Mouse (Mus musculus): ENCODE results near the gene Lsm3.

Gene Lsm3

DNA sequence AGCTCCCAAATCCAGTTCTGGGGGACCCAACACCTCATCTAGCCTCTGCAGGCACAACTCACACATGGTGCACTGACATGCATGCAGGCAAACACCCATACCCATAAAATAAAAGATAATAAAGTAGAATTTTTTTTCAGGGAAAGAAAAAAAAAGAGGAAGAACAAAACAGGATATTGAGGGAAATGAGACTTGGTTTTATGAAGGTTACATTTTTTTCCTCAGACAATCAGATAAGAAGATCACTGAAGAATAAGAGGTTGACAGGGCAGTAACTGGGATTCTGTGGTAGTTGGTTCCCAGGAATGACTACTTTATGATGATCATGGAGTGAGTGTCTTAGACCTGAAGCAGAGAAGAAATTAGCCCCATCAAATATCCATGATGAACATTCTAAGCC, 1.6 kb upstream of the Lsm3 start:
- no peak for DNase-seq

DNA sequence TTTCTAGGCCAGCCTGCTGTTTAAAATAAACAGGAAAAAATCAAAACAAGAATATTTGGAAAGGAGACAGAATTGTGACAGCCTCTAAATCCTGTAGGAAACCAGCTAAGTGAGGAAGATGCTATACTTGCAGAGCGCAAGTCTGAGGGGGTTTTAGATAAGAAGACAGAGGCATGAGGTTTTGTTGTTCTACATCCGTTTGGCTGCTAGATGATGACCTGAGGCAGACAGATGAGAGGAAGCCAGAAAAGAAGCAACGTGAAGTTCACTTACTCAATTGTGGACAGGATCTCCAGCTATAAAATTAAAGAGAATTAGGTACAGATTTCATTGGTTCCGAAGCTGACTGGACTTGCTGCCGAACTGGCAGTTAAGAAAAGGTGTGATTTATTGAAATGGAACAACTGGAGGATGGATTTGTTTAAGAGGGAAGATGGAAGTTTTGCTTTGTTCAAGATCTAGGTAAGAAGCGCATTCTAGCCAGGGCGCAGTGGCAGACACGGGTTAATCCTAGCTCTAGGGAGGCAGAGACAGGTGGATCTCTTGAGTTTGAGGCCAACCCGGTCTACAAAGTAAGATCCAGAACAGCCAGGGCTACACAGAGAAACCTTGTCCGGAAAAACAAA, 878 bp upstream of the Lsm3 start:
- no peak for DNase-seq

DNA sequence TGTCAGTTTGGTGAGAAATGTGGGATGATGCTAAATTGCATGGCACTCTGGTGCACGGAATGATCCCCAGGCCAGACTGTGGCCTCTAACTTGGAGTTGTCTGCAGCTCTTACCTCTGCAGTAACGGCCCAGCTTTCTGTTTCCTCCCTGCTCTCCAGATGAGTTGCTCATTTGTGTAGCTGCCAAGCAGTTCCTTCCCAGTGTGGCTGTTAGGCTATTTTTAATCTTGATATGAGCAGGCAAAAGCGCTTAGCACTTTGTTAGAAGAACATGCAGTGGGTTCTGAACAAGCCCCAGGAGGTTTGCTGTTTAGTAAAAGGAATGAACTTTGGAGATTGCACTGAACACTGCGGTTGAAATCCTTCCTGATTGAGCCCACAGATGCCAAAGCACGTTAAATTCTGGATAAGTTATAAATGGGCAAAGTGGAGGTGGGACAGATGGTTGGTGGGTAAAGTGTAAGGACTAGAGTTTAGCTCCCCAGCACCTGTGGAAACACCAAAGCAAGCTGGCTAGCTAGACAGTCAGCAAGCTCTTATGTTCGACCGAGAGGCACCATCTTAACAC, 2.8 kb downstream of the Lsm3 start:
- no peak for DNase-seq

- DNase-seq, result no peak
Observed at GRCm38 (mm10) chr6:91522816-91523215, 7.1 kb downstream of the Lsm3 start.

DNA sequence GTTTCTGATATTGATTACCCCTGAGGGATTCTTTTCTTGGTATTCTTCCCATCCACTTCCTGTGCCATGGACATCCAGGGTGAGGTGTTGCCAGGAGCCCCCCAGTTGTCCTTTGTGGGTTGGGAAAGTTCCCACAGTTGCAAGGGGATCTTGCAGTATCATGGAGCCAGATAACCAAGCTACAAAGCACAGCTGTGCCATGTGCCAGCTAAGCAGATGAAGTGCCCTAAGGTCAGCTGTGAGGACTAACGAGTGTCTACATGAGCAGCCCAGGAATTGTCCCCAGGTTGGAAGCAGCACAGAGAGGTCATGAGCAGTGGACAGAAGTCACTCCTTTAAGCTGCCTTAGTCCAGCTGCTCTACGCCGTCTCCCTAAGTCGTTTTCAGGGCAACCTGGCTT, 9.8 kb downstream of the Lsm3 start:
- DNase-seq, result no peak

- no peak for DNase-seq
Observed at GRCm38 (mm10) chr6:91527227-91527860, 11.6 kb downstream of the Lsm3 start.

GRCm38 (mm10) chr6:91528265-91528664, 12.5 kb downstream of the Lsm3 start:
- no peak for DNase-seq

DNA sequence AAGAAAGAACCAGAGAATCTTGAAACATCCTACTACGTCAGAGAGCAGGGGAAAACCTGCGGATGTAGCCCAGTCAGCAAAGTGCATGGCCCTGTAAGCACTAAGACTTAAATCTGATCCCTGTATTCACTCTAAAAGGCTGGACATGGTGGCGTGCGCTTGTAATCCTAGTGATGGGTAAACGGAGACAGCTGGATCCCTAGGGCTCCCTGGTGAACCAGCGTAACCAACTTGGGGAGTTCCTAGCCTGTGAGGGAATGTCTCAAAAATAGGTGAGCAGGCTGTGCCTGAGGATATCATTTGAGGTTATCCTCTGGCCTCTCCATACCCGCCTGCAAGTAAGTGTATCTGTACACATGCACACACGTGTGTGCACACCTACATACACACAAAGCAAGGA, 14.9 kb downstream of the Lsm3 start:
- no peak for DNase-seq

DNA sequence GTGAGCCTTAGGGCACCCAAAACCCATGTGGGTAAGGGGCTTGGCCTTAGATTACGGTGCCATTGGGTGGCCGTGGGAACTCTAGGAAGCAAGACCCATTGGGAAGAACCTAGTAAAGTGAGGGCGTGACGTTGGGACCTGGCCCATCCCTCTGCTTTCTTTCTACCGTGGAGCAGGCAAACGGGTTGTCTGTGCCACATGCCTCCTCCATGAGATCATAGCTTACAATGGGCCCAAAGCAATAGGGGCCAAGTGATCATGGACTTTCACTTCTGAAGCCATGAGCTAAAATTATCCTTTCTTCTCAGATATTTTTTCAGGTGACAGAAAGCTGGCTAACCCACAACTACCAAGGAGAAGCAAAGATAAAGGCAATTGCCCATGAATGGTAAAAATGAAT, 15.5 kb downstream of the Lsm3 start:
- DNase-seq, result no peak

- DNase-seq, result no peak
Observed at GRCm38 (mm10) chr6:91532661-91533060, 16.9 kb downstream of the Lsm3 start.

DNA sequence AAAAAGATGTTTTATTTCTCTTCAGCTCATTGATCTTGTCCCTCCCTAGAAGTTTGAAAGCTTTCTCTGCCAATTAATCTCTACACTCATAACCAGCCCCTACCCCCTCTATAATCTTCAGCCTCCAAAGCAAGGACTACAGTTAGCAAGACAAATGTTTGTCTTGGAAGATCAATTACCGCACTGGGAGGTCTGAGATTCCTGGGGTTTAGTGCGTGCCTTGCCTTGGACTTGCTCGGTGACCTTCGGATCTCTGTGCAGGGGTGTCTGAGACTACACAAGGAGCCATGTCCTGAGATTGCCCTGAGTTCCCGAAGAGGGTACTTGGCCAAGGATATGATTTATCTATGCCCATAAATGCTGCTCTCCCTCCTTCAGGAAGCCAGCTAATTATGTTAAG, 17.6 kb downstream of the Lsm3 start:
- no peak for DNase-seq

DNA sequence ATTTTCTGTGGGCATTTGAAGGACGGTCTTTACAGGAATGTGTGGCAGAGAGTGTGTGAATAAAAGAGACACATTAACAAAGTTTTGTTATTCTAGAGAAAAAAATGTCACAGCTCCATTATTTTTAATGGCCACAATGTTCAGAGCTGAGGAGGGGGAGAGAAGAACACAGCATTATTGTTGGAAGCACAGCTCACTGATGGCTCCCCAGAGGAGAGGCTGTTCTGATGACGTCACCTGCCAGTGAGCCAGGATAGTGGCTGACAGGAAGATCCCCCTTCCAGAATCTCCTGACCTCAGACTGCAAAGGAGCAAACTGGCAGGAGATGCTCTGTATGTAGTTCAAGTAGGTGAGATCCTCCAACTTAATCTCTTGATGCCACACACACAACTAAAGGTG, 18.0 kb downstream of the Lsm3 start:
- no peak for DNase-seq

GRCm38 (mm10) chr6:91534268-91534667, 18.5 kb downstream of the Lsm3 start:
- no peak for DNase-seq

GRCm38 (mm10) chr6:91535231-91535630, 19.5 kb downstream of the Lsm3 start:
- no peak for DNase-seq

DNA sequence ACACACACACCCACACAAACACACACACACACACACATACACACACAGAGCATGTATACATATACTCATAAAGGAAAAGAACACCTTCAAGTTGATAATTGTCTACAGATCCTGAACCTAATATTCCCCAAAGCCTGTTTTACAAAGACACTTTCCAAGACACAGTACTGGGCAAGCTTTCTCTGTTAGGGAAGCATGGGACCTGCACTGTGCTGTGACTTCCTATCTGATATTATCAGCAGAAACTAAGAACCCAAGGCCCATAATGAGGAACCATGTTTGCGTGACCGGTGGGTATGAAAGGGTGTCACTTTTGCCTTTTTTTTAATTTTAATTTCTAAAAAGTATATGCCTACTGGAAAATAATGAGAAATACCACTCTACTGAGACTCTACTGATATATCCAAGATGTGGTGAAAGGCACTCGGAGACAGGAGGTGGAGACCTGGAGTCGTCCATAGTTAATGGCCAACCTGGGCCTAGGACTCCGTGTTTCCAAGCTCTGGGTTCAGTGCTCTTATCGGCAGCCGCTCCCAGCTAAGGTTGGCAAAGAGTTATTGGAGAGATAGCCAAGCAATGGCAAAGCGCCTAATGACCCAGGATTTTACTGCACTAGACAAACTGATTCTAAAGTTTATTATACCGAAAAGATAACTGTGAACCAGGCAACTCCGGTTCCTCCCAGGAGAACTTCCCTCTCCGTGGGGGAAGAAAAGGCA, 20.5 kb downstream of the Lsm3 start:
- DNase-seq, result no peak

DNA sequence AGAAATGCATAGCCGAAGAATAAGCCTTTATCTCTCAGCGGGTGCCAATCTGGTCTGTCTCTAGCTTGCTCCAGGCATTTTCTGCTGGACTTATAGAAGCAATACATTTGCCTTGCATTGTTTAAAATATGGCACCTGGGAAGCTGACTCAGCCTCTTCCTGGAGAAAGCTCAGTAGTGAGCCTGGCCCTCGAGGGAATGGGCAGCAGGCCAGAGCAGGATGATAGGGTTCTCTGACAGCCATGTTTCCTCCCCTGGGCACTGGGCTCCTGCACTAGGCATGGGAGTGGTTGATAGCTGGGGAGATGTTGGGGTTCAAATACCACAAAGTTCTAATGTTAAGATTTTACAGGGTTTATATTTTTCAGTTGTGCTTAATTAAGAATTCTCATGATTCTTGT, 25.5 kb downstream of the Lsm3 start:
- no peak for DNase-seq

- DNase-seq, result no peak
Observed at GRCm38 (mm10) chr6:91543056-91543455, 27.3 kb downstream of the Lsm3 start.

GRCm38 (mm10) chr6:91546241-91546884, 30.6 kb downstream of the Lsm3 start:
- DNase-seq, result peak in 1 of 2 experiments; percentile 20

- DNase-seq, result no peak
Observed at GRCm38 (mm10) chr6:91547313-91547712, 31.6 kb downstream of the Lsm3 start.

DNA sequence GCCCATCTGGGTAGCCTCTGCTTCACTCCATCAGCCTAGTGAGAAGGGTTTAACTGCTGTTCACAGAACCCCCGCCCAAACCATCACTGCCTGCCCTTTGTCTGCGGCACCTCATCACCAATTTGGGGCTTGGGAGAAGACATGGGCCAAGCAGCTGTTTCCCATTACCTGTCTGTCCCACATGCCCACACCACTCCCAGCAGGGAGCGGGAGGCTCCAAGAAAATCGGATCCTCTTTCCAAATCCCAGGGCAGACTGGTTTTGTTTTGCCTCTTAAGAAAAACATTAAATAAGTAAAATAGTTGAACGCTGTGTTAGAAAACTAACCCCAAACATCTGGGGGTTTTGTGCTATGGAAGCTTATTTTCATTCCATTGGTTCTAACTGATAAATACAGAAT, 33.9 kb downstream of the Lsm3 start:
- DNase-seq, result peak; percentile 59 to 69

- no peak for DNase-seq
Observed at GRCm38 (mm10) chr6:91551671-91552070, 35.9 kb downstream of the Lsm3 start.

DNA sequence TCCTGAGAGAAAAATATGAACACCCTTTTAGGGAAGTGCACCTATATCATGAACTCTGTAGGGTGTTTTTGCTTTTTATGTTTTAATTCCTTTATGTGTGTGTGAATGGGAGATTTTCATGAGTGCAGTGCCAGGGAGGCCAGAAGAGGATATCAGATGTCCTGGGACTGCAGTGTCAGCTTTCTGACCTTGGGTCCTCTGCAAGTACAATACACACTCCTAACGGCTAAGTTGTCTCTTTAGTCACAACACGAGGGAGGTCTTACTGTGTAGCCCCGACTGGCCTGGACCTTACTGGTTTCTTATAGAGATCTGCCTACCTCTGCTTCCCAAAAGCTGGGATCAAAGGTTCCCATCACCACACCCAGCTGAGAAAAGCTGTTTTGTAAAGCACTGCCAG, 37.0 kb downstream of the Lsm3 start:
- DNase-seq, result no peak

DNA sequence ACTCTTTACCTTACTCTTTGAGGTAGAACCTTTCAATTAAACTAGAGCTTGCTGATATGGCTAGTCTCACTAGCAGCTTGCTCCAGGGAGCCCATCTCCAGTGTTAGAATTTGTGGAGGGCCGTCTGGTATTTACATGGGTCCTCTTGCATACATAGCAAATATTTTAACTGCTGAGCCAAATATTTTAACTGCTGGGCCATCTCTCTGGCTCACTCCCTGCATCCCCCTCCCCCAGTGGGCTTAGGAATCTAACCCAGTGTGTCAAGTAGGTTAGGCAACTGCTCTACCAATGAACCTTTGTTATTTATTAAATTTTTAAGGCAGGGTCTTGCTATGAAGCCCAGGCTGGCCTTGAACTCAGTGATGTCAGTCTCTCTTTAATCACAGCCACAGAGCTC, 42.8 kb downstream of the Lsm3 start:
- no peak for DNase-seq

DNA sequence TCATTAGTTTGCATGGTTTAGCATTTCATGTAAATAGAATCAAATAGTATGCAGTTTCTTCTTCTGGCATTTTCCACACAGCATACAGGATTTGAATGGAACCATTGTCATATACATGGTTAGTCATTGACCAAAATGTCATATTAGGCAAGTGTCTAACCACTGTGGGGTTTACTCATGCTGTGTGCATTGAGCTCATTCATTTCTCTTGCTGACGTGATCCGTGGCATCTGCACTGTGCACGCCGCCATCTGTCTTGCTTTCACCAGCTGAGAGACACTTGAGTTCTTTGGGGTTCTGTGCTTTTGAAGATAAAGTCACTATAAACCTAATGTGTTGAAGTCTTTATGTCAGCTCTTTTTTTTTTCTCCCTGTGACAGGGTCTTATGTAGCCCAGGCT, 43.6 kb downstream of the Lsm3 start:
- no peak for DNase-seq
